Mouse (Mus musculus) spleen, adult 2 months (tissue): ENCODE data around the gene Lrmda.

ENCODE experiments used
- CTCF ChIP-seq: fragments of 200-500 bp; IDR thresholded peaks from 2 replicates; pipeline ENCODE4 v1.5.1; 2011; ENCODE audit warnings: mild to moderate bottlenecking, inconsistent platforms; ENCODE audit not compliant: insufficient read depth, insufficient read length, insufficient replicate concordance; ENCODE audit errors: extremely low read depth
- POLR2A ChIP-seq: fragments of 200-500 bp; IDR thresholded peaks from 2 replicates; pipeline ENCODE4 v1.6.1; 2011; ENCODE audit warnings: low read depth, low read length, inconsistent platforms

DNA sequence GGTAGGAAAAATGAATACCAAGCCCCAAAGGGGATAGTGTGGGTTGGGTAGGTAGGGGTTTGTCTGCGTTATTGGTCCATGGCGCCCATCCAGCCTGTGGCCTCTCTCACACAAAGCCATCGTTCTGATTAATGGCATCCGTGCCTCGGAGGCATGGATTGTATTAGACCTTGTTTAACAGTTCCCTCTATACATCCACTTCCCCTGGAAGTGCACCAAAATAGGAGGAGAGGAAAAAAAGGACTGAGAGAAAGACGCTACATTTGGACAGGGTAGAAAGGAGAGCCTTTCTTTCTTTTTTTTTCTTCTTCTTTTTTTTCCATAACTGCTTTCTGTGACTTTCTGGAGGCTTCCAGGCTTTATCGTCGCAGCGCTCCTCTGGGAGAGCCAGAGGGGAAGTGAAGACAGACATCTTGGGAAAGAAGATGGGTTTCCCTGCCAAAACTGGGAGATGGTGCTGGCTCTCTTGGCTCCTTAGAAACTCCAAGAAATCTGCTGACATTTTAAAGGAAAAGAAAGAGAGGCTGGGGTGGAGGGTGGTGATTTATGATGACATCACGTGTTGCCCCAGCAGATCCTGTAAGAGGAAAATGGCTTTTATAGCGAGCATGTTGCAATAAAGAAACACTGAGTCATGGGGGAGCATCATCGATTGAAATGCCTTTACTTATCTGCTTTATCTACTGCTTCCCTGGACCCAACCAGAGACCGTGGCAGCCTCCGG lies 32.6 kb downstream of the Lrmda start:
- TF ChIP-seq CTCF, result no peak
- TF ChIP-seq POLR2A, result no peak
